Comparison of ENCODE assay signal across 14 mouse cellular contexts in genomic region chr14:12077193-12077592, GRCm38 (mm10).
DNase-seq lines count a peak whose midpoint lies in the region; ATAC-seq and TF ChIP-seq lines count a peak whose summit lies in the region.
"Had no signal": no experiment of that assay in that cellular context is flagged by ENCODE, and none has a peak within 500 bp of the region (broad histone marks: within the 10 kb centered on the region; RNA-seq: fewer than 3 reads in every experiment).

No protein-coding gene starts in this region.

- no peak for TF ChIP-seq EP300 in heart, postnatal 0 days (IDR thresholded peaks at IDR 0.05; ENCODE audit: low read depth)
- TF ChIP-seq EP300 in liver, postnatal 0 days (IDR thresholded peaks at IDR 0.05; ENCODE audit: low read depth), result no peak

- no peaks in the 10 kb centered on the region for H3K36me3 ChIP-seq in heart, postnatal 0 days (replicated peaks; ENCODE audit: control insufficient read depth, insufficient read depth, low read length)
- H3K36me3 ChIP-seq in liver, postnatal 0 days (replicated peaks; ENCODE audit: insufficient read depth, low read length), result no peaks in the 10 kb centered on the region
- no peaks in the 10 kb centered on the region for H3K36me3 ChIP-seq in intestine, embryonic 15.5 days
- H3K36me3 ChIP-seq: midbrain, embryonic 10.5 days; neural tube, embryonic 15.5 days had no signal

- no peaks in the 10 kb centered on the region for H3K27me3 ChIP-seq in heart, postnatal 0 days (ENCODE audit: control insufficient read depth, insufficient read depth, low read length)
- no peaks in the 10 kb centered on the region for H3K27me3 ChIP-seq in liver, postnatal 0 days (ENCODE audit: insufficient read depth, low read length)
- no peaks in the 10 kb centered on the region for H3K27me3 ChIP-seq in intestine, embryonic 15.5 days (replicated peaks)
- H3K27me3 ChIP-seq: forebrain, embryonic 13.5 days; neural tube, embryonic 15.5 days had no signal

- peak; percentile 62 for ATAC-seq in heart, postnatal 0 days (ENCODE audit: insufficient read depth, low read depth)
- peak; percentile 70; the same call in 1 of the 2 replicates for ATAC-seq in liver, postnatal 0 days
- no peak for ATAC-seq in intestine, embryonic 15.5 days
- ATAC-seq: CD4-positive, CD25-positive, alpha-beta regulatory T cell, adult 4 months; forebrain, embryonic 13.5 days; inflammation-experienced regulatory T-cells, adult 6 months had no signal

- 0 out of 2 replicates have a peak overlapping the region, but pooled peaks have one; percentile 30 for H3K27ac ChIP-seq in heart, postnatal 0 days (ENCODE audit: low read depth)
- 0 out of 2 replicates have a peak overlapping the region, but pooled peaks have one; percentile 16 for H3K27ac ChIP-seq in liver, postnatal 0 days (ENCODE audit: low read depth)
- no peak overlapping the region for H3K27ac ChIP-seq in intestine, embryonic 15.5 days
- H3K27ac ChIP-seq: forebrain, embryonic 13.5 days; kidney, postnatal 0 days; midbrain, embryonic 10.5 days; neural tube, embryonic 15.5 days had no signal

- H3K9ac ChIP-seq in heart, postnatal 0 days (replicated peaks; ENCODE audit: low read depth, low read length), result no peak overlapping the region
- H3K9ac ChIP-seq in liver, postnatal 0 days (replicated peaks), result no peak overlapping the region
- H3K9ac ChIP-seq in intestine, embryonic 15.5 days, result no peak overlapping the region
- H3K9ac ChIP-seq: forebrain, embryonic 13.5 days; neural tube, embryonic 15.5 days had no signal

- no peaks in the 10 kb centered on the region for H3K9me3 ChIP-seq in heart, postnatal 0 days (replicated peaks; ENCODE audit: control insufficient read depth, low read length)
- no peaks in the 10 kb centered on the region for H3K9me3 ChIP-seq in liver, postnatal 0 days (ENCODE audit: low read length)
- no peaks in the 10 kb centered on the region for H3K9me3 ChIP-seq in intestine, embryonic 15.5 days
- H3K9me3 ChIP-seq: forebrain, embryonic 13.5 days; midbrain, embryonic 10.5 days; neural tube, embryonic 15.5 days had no signal

- WGBS in heart, postnatal 0 days, result 23% methylated on average over 7 of the region's 7 CpGs
- 56% methylated on average over 7 of the region's 7 CpGs for WGBS in liver, postnatal 0 days (ENCODE audit: insufficient replicate concordance)
- WGBS in intestine, embryonic 15.5 days, result 63% methylated on average over 7 of the region's 7 CpGs

- no peak overlapping the region for H3K4me2 ChIP-seq in heart, postnatal 0 days (ENCODE audit: low read depth, low read length)
- H3K4me2 ChIP-seq in liver, postnatal 0 days (ENCODE audit: low read depth, low read length), result no peak overlapping the region
- H3K4me2 ChIP-seq in intestine, embryonic 15.5 days (replicated peaks), result no peak overlapping the region
- H3K4me2 ChIP-seq: forebrain, embryonic 13.5 days; neural tube, embryonic 15.5 days had no signal

- DNase-seq in heart, postnatal 0 days (ENCODE audit: low spot score), result peak; percentile 59
- no peak for DNase-seq in heart, postnatal 36 days
- DNase-seq in lung, postnatal 10 days, result peak; percentile 7
- DNase-seq in lung, postnatal 4 days, result no peak
- DNase-seq in cerebellum, adult 8-10 months, result peak; percentile 34
- DNase-seq in liver, postnatal 0 days, result peak; percentile 32
- DNase-seq: lung, adult 18-20 months had no signal

- peaks cover 16% of the 10 kb centered on the region for H3K4me1 ChIP-seq in heart, postnatal 0 days (ENCODE audit: control insufficient read depth, insufficient read depth)
- peaks cover 13% of the 10 kb centered on the region; the same call in 1 of the 2 replicates for H3K4me1 ChIP-seq in liver, postnatal 0 days (ENCODE audit: insufficient read depth)
- H3K4me1 ChIP-seq in intestine, embryonic 15.5 days (replicated peaks), result peaks cover 4% of the 10 kb centered on the region

- intact Hi-C loops in heart, postnatal 36 days (cut with DNase I), result no loop called here

- no peak overlapping the region for H3K4me3 ChIP-seq in heart, postnatal 0 days (ENCODE audit: low read depth, low read length)
- no peak overlapping the region for H3K4me3 ChIP-seq in liver, postnatal 0 days (ENCODE audit: low read depth, low read length)
- H3K4me3 ChIP-seq in intestine, embryonic 15.5 days (replicated peaks), result no peak overlapping the region
- H3K4me3 ChIP-seq: forebrain, embryonic 13.5 days; midbrain, embryonic 10.5 days; neural tube, embryonic 15.5 days had no signal

- TF ChIP-seq CTCF in heart, postnatal 0 days (IDR thresholded peaks at IDR 0.05; ENCODE audit: low read depth), result no peak
- TF ChIP-seq CTCF in liver, postnatal 0 days (IDR thresholded peaks at IDR 0.05; ENCODE audit: low read depth), result no peak

Comparison
In these comparisons a context has a peak if more than half of its experiments do, and no peak if none do; other contexts are left out.
1. DNase-seq: peak in heart, postnatal 0 days (single experiment), lung, postnatal 10 days (single experiment), cerebellum, adult 8-10 months (single experiment) and liver, postnatal 0 days (single experiment); none in heart, postnatal 36 days (0 of 2) and lung, postnatal 4 days (0 of 2).